Mouse (Mus musculus) hindbrain, embryonic 16.5 days (tissue): ENCODE results near the gene Nat8l. TPM values are rescaled to one million over a fixed set of nuclear protein-coding genes. Genes with fewer than 3 reads are reported as not detected.

Experiments used
- ATAC-seq: fragments of 200-750 bp; cut with Nextera tagmentation; 2 replicates; pipeline ENCODE4 v1.8.0; 2017; ENCODE audit warnings: moderate TSS enrichment, moderate library complexity
- H3K27ac ChIP-seq: fragments of 300-500 bp; sonication (generic); 2 replicates; pipeline ENCODE4 v1.5.1; 2014; ENCODE audit warnings: low read depth, mild to moderate bottlenecking, control low read depth, low read length, moderate library complexity
- H3K27me3 ChIP-seq: fragments of 300-500 bp; sonication (generic); replicated peaks from 2 replicates; pipeline ENCODE4 v1.6.1; 2014; ENCODE audit warnings: low read length; ENCODE audit not compliant: control insufficient read depth, insufficient read depth
- H3K36me3 ChIP-seq: fragments of 300-500 bp; sonication (generic); 2 replicates; pipeline ENCODE4 v1.6.1; 2014; ENCODE audit warnings: mild to moderate bottlenecking, low read length, moderate library complexity, mixed read lengths; ENCODE audit not compliant: control insufficient read depth, insufficient read depth
- H3K4me1 ChIP-seq: fragments of 300-500 bp; sonication (generic); 2 replicates; pipeline ENCODE4 v1.6.1; 2014; ENCODE audit warnings: low read depth, low read length; ENCODE audit not compliant: control insufficient read depth, insufficient read depth
- H3K4me2 ChIP-seq: fragments of 300-500 bp; sonication (generic); 2 replicates; pipeline ENCODE4 v1.6.1; 2014; ENCODE audit warnings: mild to moderate bottlenecking, low read length, control low read depth, moderate library complexity
- H3K4me3 ChIP-seq: fragments of 300-500 bp; sonication (generic); 2 replicates; pipeline ENCODE4 v1.5.1; 2014; ENCODE audit warnings: mild to moderate bottlenecking, low read length, control low read depth, moderate library complexity
- H3K9ac ChIP-seq: fragments of 300-500 bp; sonication (generic); 2 replicates; pipeline ENCODE4 v1.6.1; 2014; ENCODE audit warnings: low read depth, mild to moderate bottlenecking, control low read depth, low read length, moderate library complexity
- H3K9me3 ChIP-seq: fragments of 300-500 bp; sonication (generic); 2 replicates; pipeline ENCODE4 v1.6.1; 2014; ENCODE audit warnings: mild to moderate bottlenecking, low read length, moderate library complexity; ENCODE audit not compliant: control insufficient read depth
- WGBS: fragments of 180-500 bp; shearing (Covaris S2); extraction: QIAGEN DNeasy Blood & Tissue Kit; methylation state at CpG from one replicate; pipeline ENCODE4 v1.1.7; 2014; 5-methylcytosine and 5-hydroxymethylcytosine counted together
- polyA plus RNA-seq: library from polyadenylated mRNA; unstranded; fragments of >200 nt; fragmentation: Nextera tagmentation; extraction: Ambion mirVana; gene quantifications from 2 replicates; pipeline ENCODE4 v1.2.1, GENCODE M21; 2015

The Nat8l gene
- polyA plus RNA-seq, 1 experiment from 2014 or later = 5.1 TPM

GRCm38 (mm10) chr5:34031022-34031421 lies 35.2 kb downstream of the Nat8l start:
- no peak overlapping the region for H3K9ac ChIP-seq
- WGBS = 55% methylated on average over 6 of the region's 6 CpGs
- H3K27ac ChIP-seq = no peak overlapping the region
- no peak overlapping the region for H3K4me2 ChIP-seq
- H3K4me1 ChIP-seq = no peaks in the 10 kb centered on the region
- H3K36me3 ChIP-seq = no peaks in the 10 kb centered on the region
- no peaks in the 10 kb centered on the region for H3K9me3 ChIP-seq
- H3K4me3 ChIP-seq = no peak overlapping the region
- ATAC-seq = no peak
- no peaks in the 10 kb centered on the region for H3K27me3 ChIP-seq

GRCm38 (mm10) chr5:34032520-34032919 lies 36.7 kb downstream of the Nat8l start:
- WGBS = 60% methylated on average over 3 of the region's 3 CpGs
- H3K4me1 ChIP-seq = no peaks in the 10 kb centered on the region

More at GRCm38 (mm10) chr5:34032520-34032919, 36.7 kb downstream of the Nat8l start:
- Histone ChIP-seq H3K9me3 (no peaks in the 10 kb centered on the region), H3K27ac (no peak overlapping the region), H3K27me3 (no peaks in the 10 kb centered on the region), H3K36me3 (no peaks in the 10 kb centered on the region), H3K9ac (no peak overlapping the region), H3K4me2 (no peak overlapping the region), H3K4me3 (no peak overlapping the region)
- ATAC-seq = no peak

Other genes with a start within 250 kb of the Nat8l start
- gene Letm1, start 213.2 kb upstream of the Nat8l start, polyA plus RNA-seq = 68.7 and 75.6 TPM in 2 replicates
- gene Nsd2, start 175.3 kb upstream of the Nat8l start, polyA plus RNA-seq = 52.9 and 68.7 TPM in 2 replicates
- gene Nelfa, start 59.6 kb upstream of the Nat8l start, polyA plus RNA-seq = 37.8 and 42.8 TPM in 2 replicates
- gene Gm1673, start 12.6 kb upstream of the Nat8l start, polyA plus RNA-seq = 555 and 649 TPM in 2 replicates
- gene Poln, start 173.5 kb downstream of the Nat8l start, polyA plus RNA-seq = 0.20 and 0.52 TPM in 2 replicates
- gene Haus3, start 173.5 kb downstream of the Nat8l start, polyA plus RNA-seq = 13.8 and 14.2 TPM in 2 replicates
- 31.0 and 33.9 TPM in 2 replicates for gene Mxd4, start 191.7 kb downstream of the Nat8l start, polyA plus RNA-seq